Mouse (Mus musculus): ENCODE results near the gene Bckdha.

GRCm38 (mm10) chr7:25672442-25672841, 13.7 kb upstream of the Bckdha start:
- no peak for TF ChIP-seq GATA1 (IDR thresholded peaks at IDR 0.05; ENCODE audit: borderline replicate concordance, low read length)
- no peak for TF ChIP-seq CTCF (IDR thresholded peaks at IDR 0.05; ENCODE audit: low read depth, low read length)

Measured in G1E (cell line).